Mouse (Mus musculus) spleen, adult 2 months (tissue): ENCODE data around the gene Kmt5b.

Source experiments
- CTCF ChIP-seq: fragments of 200-500 bp; IDR thresholded peaks from 2 replicates; pipeline ENCODE4 v1.5.1; 2011; ENCODE audit warnings: mild to moderate bottlenecking, inconsistent platforms; ENCODE audit not compliant: insufficient read depth, insufficient read length, insufficient replicate concordance; ENCODE audit errors: extremely low read depth
- POLR2A ChIP-seq: fragments of 200-500 bp; IDR thresholded peaks from 2 replicates; pipeline ENCODE4 v1.6.1; 2011; ENCODE audit warnings: low read depth, low read length, inconsistent platforms

GRCm38 (mm10) chr19:3723170-3723569, 44.1 kb upstream of the Kmt5b start:
- TF ChIP-seq CTCF (no peak), POLR2A (no peak)
